Mouse (Mus musculus) bone marrow macrophage, adult 2 months (primary cell): ENCODE measurements around the gene Plagl2.

ENCODE experiments used
- CTCF ChIP-seq: IDR thresholded peaks from 2 replicates; pipeline ENCODE4 v1.5.1; 2012; ENCODE audit warnings: low read depth, mild to moderate bottlenecking, low read length, moderate library complexity
- POLR2A ChIP-seq: IDR thresholded peaks from 2 replicates; pipeline ENCODE4 v1.6.1; 2012; ENCODE audit warnings: mild to moderate bottlenecking, low read depth, low read length, borderline replicate concordance

- no peak for TF ChIP-seq CTCF
- no peak for TF ChIP-seq POLR2A
Observed at GRCm38 (mm10) chr2:153227959-153228358, 13.3 kb downstream of the Plagl2 start.
